Mouse (Mus musculus): Measurements from ENCODE around the gene Ppox. TPM values are rescaled to one million over a fixed set of nuclear protein-coding genes. Genes with fewer than 3 reads are reported as not detected.

Gene Ppox
- polyA plus RNA-seq, 1 experiment, result 136 TPM

- no peak for DNase-seq (ENCODE audit: low spot score)
Observed at GRCm38 (mm10) chr1:171285096-171285892, 4.3 kb upstream of the Ppox start.

GRCm38 (mm10) chr1:171284491-171284890 lies 3.5 kb upstream of the Ppox start:
- DNase-seq (ENCODE audit: low spot score), result no peak

- no peak for DNase-seq (ENCODE audit: low spot score)
Observed at GRCm38 (mm10) chr1:171283188-171284160, 2.5 kb upstream of the Ppox start.

- DNase-seq (ENCODE audit: low spot score), result no peak
Observed at GRCm38 (mm10) chr1:171282086-171282805, 1.3 kb upstream of the Ppox start.

- no peak for DNase-seq (ENCODE audit: low spot score)
Observed at GRCm38 (mm10) chr1:171281528-171281923, 540 bp upstream of the Ppox start.

- DNase-seq (ENCODE audit: low spot score), result peak; percentile 23
Observed at GRCm38 (mm10) chr1:171280250-171280915, 603 bp downstream of the Ppox start.

GRCm38 (mm10) chr1:171279721-171280120 lies 1.3 kb downstream of the Ppox start:
- DNase-seq (ENCODE audit: low spot score), result no peak

- peak; percentile 16 for DNase-seq (ENCODE audit: low spot score)
Observed at GRCm38 (mm10) chr1:171279012-171279705, 1.8 kb downstream of the Ppox start.

- DNase-seq (ENCODE audit: low spot score), result no peak
Observed at GRCm38 (mm10) chr1:171278436-171278835, 2.5 kb downstream of the Ppox start.

GRCm38 (mm10) chr1:171277736-171278135 lies 3.2 kb downstream of the Ppox start:
- DNase-seq (ENCODE audit: low spot score), result peak; percentile 19

- peak; percentile 24 for DNase-seq (ENCODE audit: low spot score)
Observed at GRCm38 (mm10) chr1:171276110-171276748, 4.8 kb downstream of the Ppox start.

GRCm38 (mm10) chr1:171275144-171275734 lies 5.7 kb downstream of the Ppox start:
- DNase-seq (ENCODE audit: low spot score), result no peak

GRCm38 (mm10) chr1:171274171-171274570 lies 6.8 kb downstream of the Ppox start:
- no peak for DNase-seq (ENCODE audit: low spot score)

- no peak for DNase-seq (ENCODE audit: low spot score)
Observed at GRCm38 (mm10) chr1:171272086-171272485, 8.9 kb downstream of the Ppox start.

GRCm38 (mm10) chr1:171271622-171272021 lies 9.4 kb downstream of the Ppox start:
- DNase-seq (ENCODE audit: low spot score), result no peak

- DNase-seq (ENCODE audit: low spot score), result no peak
Observed at GRCm38 (mm10) chr1:171271196-171271595, 9.8 kb downstream of the Ppox start.

GRCm38 (mm10) chr1:171270573-171270900 lies 10.4 kb downstream of the Ppox start:
- DNase-seq (ENCODE audit: low spot score), result no peak

- DNase-seq (ENCODE audit: low spot score), result peak; percentile 98
Observed at GRCm38 (mm10) chr1:171269848-171270572, 11.0 kb downstream of the Ppox start, which contains the start of gene B4galt3. Gene B4galt3, plus strand, starts transcription at chr1:171270328.

GRCm38 (mm10) chr1:171268341-171268740 lies 12.6 kb downstream of the Ppox start:
- DNase-seq (ENCODE audit: low spot score), result no peak

All from urinary bladder, adult 2 months (tissue).